Mouse (Mus musculus): Measurements from ENCODE around the gene Anxa7.

DNA sequence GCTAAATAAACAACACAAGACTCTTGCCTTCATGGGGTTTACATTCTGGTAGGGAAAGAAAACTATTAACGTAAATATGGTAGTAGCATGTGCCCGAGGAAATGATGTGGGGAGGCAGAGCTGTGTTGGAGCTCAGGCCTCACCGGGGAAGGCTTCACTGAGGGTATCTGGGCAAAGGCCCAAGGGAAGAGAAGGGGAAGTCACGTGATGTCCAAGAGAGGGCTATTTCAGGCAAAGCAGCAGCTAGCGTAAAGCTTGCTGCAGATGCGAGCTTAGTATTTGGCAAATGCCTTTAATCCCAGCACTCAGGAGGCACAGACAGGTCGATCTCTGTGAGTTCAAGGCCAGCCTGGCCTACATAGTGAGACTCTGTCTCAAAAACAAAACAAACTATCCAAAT is 57.7 kb downstream of the Anxa7 start:
- TF ChIP-seq USF1 (IDR thresholded peaks at IDR 0.05; ENCODE audit: low read depth) = no peak
- no peak for TF ChIP-seq CTCF (IDR thresholded peaks at IDR 0.05; ENCODE audit: control insufficient read depth, insufficient read depth, insufficient read length)
- TF ChIP-seq CEBPB (IDR thresholded peaks at IDR 0.05; ENCODE audit: low read depth) = no peak
- no peak for TF ChIP-seq MAX (IDR thresholded peaks at IDR 0.05)
- no peak for TF ChIP-seq MYOD1 (IDR thresholded peaks at IDR 0.05; ENCODE audit: control insufficient read depth, insufficient read length, low read depth)
